Mouse (Mus musculus): ENCODE results near the gene Lrrc56.

Lrrc56 gene

DNA sequence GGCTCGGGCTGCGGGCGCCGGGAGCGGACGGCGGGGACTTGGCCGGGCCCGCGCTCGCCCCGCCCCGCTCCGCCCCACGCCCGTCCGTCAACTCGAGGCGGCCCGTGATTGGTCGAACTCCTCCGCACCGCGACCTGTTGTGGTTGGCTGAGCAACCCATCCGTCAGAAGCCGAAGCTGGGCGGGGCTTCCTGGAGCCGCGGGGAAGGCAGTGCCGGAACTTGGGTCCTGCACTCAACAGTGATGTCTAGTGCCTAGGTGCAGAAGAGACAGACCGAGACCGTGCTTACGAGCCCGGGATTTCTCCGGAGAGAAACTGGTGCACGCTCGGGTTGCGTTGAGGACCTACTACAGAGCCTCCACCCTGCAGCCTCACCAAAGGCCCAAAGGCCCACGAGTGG lies at the start of gene Lrrc56, which contains the start of gene Hras:
Lrrc56 (plus strand) TSS at position 210 of the 400 bp plus-strand sequence.
Hras (minus strand) TSS at position 58 of the 400 bp plus-strand sequence.
- peak; percentile 97 to 98 for DNase-seq

DNA sequence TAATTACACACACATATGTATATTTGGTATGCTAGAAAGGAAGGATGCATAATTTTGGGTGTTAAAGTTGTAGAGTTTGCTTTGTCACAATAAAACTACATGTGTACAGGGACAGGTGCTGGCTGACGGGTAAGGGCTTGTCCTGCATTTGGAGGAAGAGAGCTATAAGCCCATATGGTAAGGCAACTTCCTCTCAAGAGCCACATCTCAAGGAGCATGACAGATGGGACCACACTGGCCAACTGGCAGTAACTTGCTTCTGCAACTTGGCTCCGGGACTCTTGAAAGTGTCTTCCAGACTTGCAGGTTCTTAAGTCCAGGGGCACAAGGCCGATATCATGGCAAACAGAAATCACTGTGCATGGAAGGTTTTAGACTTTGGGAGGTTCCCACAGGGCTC lies 49.3 kb upstream of the Lrrc56 start:
- no peak for DNase-seq

DNA sequence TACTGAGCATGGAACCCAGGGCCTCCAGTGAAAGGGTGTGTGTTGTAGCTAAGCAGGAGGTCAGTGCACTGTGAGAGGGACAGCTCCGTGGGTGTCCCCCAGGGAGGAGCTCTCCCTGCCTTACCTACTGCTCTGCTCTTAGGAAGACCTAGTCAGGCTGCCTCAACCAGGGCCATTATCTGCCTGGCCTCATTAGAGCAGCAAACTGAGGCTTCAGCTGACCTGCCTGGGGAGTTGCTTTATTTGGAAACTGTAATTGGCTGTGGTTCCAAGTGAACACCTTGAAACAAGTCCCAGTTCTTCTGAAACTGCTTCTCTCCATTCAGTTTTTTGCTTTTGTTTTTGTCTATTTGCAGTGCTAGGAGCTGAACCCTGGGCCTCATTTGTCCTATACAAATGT lies 48.6 kb upstream of the Lrrc56 start:
- no peak for DNase-seq

DNA sequence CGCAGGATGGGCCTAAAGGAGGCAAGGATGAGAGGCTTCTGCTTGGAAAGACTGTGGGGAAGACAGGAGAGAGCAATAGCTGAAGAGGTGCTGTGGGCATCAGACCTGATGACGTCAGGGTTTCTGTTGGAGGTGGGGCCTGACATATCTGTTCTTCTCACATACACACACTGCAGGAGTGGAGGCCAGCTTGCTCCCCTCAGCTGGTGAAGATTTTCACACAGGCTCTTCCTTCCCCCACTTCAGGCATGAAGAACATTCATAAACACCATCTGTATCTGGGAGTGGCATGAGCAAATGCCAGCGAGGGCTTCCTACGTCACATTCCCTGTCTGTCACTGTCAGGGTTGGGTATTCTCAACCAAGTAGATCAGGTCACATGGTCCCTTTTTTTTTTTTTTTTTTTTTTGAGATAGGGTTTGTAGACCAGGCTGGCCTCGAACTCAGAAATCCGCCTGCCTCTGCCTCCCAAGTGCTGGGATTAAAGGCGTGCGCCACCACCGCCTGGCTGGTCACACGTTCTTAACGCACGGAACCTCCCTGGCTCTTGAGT lies 47.8 kb upstream of the Lrrc56 start:
- no peak for DNase-seq

DNA sequence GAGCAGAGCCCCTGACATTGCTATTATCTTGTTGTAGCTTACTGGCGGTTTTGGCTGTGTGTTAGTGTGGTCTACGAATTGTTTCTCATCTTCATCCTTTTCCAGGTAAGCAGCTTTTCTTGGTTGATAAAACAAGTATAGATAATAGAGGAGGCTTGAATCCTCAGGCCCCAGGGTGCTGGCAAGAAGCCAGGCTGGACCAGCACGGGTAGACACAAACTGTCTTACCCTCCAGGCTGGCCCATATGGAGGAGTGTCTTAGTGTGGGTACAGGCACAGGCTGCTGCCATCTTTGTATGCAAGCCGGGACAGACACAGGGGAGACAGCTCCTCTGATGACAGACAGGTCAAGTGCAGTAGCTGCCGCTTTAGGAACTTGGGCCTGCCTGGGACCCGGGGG lies 46.9 kb upstream of the Lrrc56 start:
- DNase-seq: no peak

DNA sequence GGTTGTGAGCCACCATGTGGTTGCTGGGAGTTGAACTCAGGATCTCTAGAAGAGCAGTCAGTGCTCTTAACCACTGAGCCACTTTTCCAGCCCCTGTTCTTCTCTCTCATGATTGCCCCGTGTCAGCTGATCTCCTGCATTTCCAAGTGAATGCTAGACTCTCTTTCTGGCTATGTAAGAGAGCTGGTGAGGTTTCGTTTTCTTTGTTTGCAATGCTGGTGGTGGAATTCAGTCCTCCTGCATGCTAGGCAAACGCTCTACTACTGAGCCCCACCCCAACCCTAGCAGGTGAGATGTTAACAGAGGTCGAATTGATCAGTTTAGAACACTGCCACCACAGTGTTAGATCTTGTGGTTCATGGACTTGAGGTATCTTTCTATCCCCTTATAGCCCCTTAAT lies 45.3 kb upstream of the Lrrc56 start:
- no peak for DNase-seq

DNA sequence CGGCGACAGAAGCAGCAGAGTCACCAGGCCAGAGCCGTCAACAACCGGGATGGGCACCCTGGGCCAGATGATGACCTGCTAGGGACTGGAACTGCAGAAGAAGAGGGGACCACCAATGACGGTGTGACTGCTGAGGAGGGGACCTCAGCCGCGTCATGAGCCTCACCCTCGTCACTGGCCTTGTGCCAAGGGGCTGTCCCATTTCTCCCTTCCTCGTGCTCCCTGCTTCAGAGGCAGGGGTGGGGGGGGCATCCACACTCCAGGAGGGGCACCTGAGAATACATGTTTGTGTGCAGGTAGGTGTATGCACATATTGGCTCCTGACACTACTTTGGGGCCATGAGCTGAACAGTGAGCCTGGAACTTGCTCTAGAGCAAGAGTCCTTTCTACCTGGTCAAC lies 38.6 kb upstream of the Lrrc56 start:
- DNase-seq: no peak

DNA sequence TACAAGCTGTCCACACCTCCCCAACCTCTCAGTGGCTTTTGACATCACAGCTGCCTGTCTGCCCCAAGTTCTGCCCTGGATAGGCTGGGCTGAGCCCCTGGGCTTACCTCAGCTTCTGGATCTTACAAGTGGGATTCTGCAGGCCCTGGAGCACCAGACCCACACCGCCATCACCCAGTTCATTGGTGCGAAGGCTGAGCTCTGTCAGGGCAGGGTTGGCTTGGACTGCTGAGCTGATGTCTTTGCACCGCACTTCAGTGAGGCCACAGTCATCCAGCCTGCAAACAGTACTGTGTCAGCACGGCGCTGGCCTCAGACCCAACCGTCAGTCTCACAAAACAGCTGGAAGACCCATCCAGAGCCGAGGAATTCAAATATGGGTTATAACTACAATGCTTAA lies 29.6 kb upstream of the Lrrc56 start:
- DNase-seq: no peak

DNA sequence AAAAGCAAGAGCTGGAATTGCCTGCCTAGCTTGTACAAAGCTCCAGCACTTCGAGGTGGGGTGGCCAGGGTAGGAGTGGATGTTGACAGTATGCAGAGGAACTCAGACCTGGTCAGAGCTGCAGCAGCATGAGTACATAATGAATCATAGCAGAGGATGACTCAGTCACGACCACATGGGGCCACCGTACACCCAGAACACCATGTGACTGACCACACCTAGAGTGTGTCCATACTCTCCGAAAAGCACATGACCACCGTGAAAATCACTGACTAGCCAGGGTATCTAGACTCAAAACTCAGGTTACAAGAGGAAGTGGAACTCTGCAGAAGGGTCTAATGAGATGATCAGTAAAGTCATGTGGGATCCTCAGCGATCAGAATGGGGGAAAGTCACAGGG lies 29.1 kb upstream of the Lrrc56 start:
- DNase-seq: no peak

DNA sequence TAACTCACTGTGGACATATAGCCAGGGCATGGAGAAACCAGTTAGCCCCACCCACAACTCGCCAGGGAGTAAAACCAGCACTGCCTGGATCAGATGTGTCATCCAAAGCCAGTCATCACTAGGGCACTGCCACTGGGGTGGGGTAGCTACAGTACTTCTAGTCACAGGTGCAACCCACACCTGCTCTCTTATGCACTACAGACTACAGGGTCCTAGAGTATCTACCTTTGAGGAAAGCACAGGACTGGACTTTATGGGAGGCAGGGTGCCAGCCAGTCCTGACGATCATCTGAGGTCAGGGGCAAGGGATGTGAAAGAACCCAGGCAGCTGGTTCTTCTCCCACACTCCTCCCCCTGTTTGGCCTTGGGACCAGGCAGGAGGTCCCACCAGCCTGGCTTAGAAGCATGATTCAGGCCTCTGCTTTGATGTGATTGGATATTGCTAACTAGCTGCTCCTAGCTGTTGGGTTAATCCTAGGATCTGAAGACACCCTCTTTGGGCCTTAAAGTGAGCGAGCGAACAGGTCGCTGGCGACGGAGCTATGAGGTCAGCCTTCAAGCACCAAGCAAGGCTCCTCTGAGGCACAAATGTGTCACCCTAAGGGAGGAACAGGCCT lies 25.9 kb upstream of the Lrrc56 start:
- DNase-seq: no peak

DNA sequence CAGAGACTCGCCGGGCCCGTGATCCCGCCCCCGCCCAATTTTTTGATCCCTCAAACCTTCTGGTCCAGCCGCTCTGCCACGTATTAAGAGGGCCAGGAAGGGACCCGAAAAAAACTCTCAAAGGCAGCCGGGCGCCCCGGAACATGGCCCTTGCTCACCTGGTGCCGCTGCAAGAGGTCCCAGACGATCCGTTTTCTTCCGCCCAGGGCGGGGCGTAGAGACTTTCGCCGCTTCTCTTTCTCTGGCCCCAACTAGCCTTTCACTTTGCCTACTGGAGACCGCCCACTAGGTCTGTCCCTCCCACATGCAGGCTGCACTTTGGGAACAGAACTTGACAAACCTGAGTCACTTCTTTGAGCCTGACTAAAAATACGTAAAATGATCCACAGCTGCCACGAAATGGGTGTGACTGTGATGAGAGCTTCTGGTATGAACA lies 25.4 kb upstream of the Lrrc56 start:
- peak; percentile 68 to 73 for DNase-seq

DNA sequence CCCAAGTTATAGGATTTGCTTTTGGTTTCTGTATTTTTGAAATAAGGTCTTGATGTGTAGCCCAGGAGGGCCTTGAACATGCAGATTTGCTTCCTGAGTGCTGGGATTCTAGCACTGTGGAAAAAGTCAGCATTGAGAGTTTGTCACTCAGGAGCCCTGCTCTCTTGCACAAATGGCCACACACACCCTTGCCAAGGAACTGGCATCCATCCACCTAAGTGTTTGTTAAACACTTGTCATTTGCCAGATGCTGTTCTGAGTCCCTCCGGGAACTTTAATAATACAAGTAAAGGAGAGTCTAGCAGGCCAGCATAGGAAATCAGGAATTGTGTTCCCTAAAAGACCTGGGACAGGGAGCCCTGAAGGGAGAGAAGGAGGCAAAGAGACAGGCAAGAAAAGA lies 24.7 kb upstream of the Lrrc56 start:
- DNase-seq: no peak

DNA sequence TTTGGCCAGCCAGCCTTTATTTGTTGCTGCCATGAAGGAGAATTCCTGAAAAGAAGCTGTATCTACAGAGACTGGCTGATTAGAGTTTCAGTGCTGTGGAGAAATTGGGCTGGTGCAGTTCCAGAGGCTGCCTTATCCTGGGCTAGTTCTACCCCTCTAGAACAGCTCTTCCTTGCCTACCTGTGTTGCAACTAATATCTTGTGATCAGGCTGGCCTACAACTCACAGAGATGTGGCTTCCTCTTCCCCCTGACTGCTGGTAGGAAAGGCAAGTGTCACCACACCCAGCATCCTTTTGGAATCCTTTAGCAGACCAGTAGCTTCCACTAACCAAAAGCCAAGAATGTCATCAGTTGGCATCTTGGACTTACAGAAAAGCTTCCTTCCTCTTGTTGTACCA lies 24.1 kb upstream of the Lrrc56 start:
- no peak for DNase-seq

DNA sequence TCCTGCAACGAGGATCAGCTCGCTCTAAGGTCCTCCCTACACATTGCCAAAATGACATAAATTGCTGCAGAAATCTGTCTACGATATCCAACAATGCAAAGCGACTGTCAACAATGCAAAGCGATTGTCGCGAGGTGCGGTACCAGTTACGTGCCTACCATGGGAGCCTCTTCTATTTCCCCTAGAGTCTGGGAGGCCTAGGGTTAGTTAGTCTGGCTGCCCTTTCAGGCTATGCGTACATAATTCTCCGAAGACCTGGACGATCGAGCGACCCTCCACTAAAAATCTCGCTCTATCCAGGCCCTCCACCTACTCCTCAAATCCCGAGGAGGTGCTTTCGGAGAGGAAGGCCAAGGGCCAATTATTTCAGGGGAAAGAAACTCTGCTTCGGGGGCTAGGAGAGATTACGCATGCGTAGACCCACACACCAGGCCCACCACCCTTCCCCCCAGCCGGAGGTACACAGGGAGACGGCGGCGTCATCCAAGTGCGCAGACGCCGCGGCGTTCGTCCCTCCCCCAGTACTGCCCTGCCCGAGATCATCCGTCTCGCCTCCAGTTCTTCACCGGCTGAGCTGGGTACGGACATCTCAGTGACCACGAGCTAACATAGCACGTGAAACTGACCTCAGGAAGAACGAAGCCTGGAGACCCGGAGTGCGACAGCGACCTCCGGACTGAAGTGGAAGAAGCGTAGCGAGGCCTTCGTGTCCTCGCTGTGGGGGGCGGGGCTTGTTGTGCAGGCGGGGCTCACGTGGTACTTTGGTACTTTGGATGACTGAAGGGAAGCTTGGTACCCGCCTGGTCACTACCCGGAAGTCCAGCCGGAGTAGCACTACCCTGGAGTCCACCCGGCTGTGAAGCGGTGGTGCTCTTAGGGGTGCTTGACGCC lies 21.6 kb upstream of the Lrrc56 start, which contains the start of gene Rnh1:
Rnh1 (minus strand) TSS at position 742 of the 891 bp plus-strand sequence.
- DNase-seq: peak; percentile 80 to 89

DNA sequence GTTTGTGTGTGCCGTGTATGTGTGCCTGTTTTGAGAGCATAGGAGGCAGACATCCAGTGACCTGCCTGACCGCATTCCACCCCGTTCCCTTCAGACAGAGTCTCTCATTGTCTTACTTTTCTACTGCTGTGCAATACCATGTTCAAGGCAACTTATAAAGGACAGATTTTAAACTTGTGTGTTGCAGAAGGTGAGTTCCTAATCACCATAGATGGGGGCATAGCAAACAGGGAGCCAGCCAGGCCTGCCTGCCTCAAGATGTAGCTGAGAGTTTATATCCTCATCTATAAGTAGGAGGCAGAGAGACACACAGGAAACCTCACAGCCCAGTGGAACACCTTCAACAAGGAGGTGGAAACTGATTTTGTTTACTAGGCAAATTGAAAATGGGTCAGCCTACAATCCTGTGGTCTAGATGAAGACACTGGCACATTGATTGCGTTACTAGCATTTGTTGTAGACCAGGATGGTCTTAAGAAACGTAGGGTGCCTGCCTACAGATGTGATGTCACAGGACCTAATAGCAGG lies 20.6 kb upstream of the Lrrc56 start:
- no peak for DNase-seq

DNA sequence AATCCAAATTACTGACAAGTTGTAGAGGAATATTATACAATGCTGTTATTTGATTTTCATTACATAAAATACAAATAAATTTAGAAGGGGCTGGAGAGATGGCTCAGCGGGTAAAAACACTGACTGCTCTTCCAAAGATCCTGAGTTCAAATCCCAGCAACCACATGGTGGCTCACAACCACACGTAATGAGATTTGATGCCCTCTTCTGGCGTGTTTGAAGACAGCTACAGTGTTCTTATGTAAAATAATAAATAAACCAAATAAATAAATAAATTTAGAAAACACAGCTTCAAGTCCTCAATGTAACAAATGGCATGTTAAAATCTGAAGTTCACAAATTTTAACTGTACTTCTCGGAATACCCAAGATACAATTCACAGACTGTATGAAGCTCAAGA lies 18.9 kb upstream of the Lrrc56 start:
- DNase-seq: no peak

DNA sequence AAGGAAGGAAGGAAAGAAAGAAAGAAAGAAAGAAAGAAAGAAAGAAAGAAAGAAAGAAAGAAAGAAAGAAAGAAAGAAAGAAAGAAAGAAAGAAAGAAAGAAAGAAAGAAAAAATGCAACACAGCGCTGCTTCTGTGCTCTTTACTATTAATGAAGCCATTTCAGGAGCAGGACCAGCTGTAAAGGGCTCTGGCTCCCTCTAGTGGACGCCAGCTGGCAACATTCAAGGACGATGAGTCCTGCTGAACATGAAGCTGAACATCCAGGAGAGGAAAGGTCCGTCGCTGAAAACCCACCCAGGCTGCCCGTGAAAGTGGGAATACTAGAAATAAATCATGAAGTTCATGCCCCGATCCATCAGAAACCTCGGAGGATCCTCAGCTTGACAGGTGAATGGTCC lies 17.8 kb upstream of the Lrrc56 start:
- peak; percentile 70 to 83 for DNase-seq

DNA sequence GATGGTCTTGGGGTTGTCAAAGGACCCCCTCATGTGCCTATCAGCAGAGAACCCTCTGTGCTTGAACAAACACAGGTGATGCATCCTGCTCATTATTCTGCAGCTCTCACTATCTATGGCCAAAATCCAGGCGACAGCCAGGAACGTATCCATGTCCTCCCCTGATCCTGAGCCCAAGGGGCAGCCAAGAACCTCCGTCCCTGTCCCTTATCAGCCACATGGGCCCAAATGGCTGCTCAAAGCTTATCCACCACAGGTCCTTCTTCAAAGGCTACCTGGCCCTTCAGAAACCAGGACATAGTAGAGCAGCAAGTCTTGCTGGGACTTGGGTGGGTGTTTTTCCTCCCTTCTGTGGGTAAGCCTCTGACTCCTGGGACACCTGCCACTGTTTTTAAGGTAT lies 5.8 kb upstream of the Lrrc56 start:
- DNase-seq: no peak

DNA sequence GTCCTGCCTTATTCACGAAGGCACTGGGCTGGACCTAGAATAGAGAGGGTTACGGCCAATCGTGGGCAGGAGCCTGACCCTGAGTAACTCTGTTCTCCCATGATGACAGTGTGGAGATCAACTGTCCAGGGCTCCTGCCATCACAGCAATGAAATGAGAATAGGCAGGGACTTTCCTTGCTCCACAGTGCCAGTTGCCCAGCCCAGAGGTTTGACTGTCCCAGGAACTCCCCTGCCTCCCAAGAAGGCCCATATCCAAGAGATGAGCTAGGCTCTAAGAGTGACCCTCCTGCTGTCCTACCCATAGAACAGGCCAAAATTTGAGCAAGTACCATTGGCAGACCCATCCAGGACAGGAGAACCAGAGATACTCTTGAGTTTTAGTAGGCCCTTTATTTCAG lies 5.2 kb upstream of the Lrrc56 start:
- DNase-seq: no peak

DNA sequence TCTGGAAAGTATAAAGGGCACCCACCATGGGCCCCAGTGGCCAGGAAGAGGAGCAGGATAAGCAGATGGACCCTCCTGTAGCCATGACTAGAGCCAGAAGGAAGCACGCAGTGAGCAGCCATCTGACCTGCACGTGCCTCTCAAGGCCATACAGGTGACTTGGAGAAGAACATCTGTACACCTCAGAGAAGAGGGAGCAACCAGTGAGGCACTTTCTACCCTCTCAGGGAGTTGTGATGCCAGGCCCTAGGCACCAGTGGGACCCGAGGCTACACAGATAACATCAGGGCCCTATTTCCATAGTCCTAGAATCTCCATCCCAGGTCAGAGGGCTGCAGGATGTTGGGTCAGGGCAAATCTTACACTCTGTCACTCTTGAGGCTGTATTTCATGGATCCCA lies 3.7 kb upstream of the Lrrc56 start:
- DNase-seq: no peak

DNA sequence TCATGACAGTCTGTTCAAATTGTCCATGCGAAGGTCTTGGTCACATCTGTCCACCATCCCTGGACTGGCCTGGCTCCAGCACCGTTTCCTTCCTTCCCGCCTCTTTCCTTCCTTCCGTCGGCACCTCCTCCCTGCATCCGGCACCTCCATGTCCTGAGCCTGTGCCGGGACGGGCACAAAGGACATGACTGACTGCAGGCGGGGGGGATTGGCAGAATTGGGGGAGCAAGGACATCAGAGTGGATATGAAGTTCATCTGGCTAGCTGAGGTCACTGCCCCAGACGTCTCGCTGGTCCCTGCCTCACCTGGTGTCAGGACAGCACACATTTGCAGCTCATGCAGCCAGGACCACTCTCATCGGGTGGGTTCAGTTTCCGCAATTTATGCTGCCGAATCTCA lies 2.9 kb upstream of the Lrrc56 start:
- no peak for DNase-seq

DNA sequence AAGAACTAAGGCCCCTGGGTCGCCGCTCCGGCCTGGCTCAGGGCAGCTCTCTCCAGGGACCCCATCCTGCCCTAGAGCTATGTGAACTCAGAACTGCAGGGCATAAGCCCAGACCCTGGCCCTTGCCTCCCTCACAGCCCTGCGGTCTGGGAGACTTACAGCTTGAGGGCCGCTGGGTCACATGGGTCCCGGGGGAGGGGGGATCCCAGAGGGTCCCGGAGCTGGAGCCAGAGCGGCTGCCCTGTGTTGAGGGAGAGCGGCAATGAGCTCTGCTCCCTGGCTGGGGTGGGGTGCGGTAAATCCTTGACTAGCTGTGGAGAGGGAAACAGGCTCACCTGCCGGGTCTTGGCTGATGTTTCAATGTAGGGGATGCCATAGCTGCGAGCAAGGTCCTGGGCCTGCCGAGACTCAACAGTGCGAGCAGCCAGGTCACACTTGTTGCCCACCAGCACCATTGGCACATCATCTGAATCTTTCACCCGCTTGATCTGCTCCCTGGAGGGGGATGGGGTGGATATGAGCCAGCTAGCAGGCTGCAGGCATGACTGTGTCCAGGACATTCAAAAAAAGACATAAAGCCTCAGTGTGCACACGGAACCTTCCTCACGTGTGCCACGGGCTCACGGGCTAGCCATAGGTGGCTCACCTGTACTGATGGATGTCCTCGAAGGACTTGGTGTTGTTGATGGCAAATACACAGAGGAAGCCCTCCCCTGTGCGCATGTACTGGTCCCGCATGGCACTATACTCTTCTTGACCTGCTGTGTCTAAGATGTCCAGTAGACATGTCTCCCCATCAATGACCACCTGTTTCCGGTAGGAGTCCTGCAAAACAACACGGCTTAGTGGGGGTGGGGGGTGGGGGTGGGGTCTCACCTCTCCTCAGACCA lies 1.9 kb upstream of the Lrrc56 start:
- DNase-seq: no peak
